Mouse (Mus musculus) frontal cortex, adult 2 months (tissue): ENCODE data around the gene Samhd1. TPM values are rescaled to one million over a fixed set of nuclear protein-coding genes. Genes with fewer than 3 reads are reported as not detected.
A peak's percentile ranks its signal among the peaks of the same experiment; 100 is the strongest.

ENCODE experiments used
- DNase-seq, 2 experiments: peaks; one replicate each; pipeline ENCODE4 v3.0.0; 2022; ENCODE audit warnings: low spot score in 1 of 2; ENCODE audit errors: extremely low spot score in 1 of 2
- polyA plus RNA-seq: library from polyadenylated mRNA; depleted of rRNA; stranded (reverse); fragments of >200 nt; gene quantifications from 2 replicates; pipeline ENCODE4 v1.2.3, GENCODE M21; 2012

Samhd1 gene
- polyA plus RNA-seq, 1 experiment, result 23.0 TPM

GRCm38 (mm10) chr2:157137959-157138731, 3.1 kb upstream of the Samhd1 start:
- no peak for DNase-seq

GRCm38 (mm10) chr2:157136646-157137045, 1.6 kb upstream of the Samhd1 start:
- DNase-seq, result no peak

- no peak for DNase-seq
Observed at GRCm38 (mm10) chr2:157136176-157136575, 1.1 kb upstream of the Samhd1 start.

- DNase-seq, result no peak
Observed at GRCm38 (mm10) chr2:157135529-157136120, 560 bp upstream of the Samhd1 start.

GRCm38 (mm10) chr2:157134479-157134931, 560 bp downstream of the Samhd1 start:
- no peak for DNase-seq

- no peak for DNase-seq
Observed at GRCm38 (mm10) chr2:157133769-157134478, 1.1 kb downstream of the Samhd1 start.

- DNase-seq, result no peak
Observed at GRCm38 (mm10) chr2:157132686-157133540, 2.2 kb downstream of the Samhd1 start.

- no peak for DNase-seq
Observed at GRCm38 (mm10) chr2:157132086-157132485, 3.0 kb downstream of the Samhd1 start.

GRCm38 (mm10) chr2:157130813-157131514, 4.1 kb downstream of the Samhd1 start:
- no peak for DNase-seq

GRCm38 (mm10) chr2:157129601-157130164, 5.4 kb downstream of the Samhd1 start:
- no peak for DNase-seq

GRCm38 (mm10) chr2:157129096-157129495, 6.0 kb downstream of the Samhd1 start:
- no peak for DNase-seq

GRCm38 (mm10) chr2:157128072-157128471, 7.0 kb downstream of the Samhd1 start:
- peak in 1 of 2 experiments; percentile 37 for DNase-seq

- no peak for DNase-seq
Observed at GRCm38 (mm10) chr2:157127370-157127769, 7.7 kb downstream of the Samhd1 start.

- no peak for DNase-seq
Observed at GRCm38 (mm10) chr2:157125246-157125645, 9.8 kb downstream of the Samhd1 start.

GRCm38 (mm10) chr2:157121766-157122165, 13.3 kb downstream of the Samhd1 start:
- no peak for DNase-seq

- no peak for DNase-seq
Observed at GRCm38 (mm10) chr2:157119075-157119474, 16.0 kb downstream of the Samhd1 start.

- DNase-seq, result no peak
Observed at GRCm38 (mm10) chr2:157118556-157118955, 16.5 kb downstream of the Samhd1 start.

- DNase-seq, result peak in 1 of 2 experiments; percentile 49
Observed at GRCm38 (mm10) chr2:157116964-157117363, 18.1 kb downstream of the Samhd1 start.

GRCm38 (mm10) chr2:157108236-157108635, 26.8 kb downstream of the Samhd1 start:
- DNase-seq, result no peak

GRCm38 (mm10) chr2:157104454-157104853, 30.6 kb downstream of the Samhd1 start:
- no peak for DNase-seq
